Mouse (Mus musculus) intestine, embryonic 16.5 days (tissue): ENCODE data around the gene Rundc3a. TPM values are rescaled to one million over a fixed set of nuclear protein-coding genes. Genes with fewer than 3 reads are reported as not detected.

Experiments used
- ATAC-seq: fragments of 200-750 bp; cut with Nextera tagmentation; 2 replicates; pipeline ENCODE4 v1.8.0; 2017; ENCODE audit warnings: moderate TSS enrichment, moderate library complexity
- H3K27ac ChIP-seq: fragments of 300-500 bp; sonication (generic); 2 replicates; pipeline ENCODE4 v1.5.1; 2014; ENCODE audit warnings: mild to moderate bottlenecking, low read length
- H3K27me3 ChIP-seq: fragments of 300-500 bp; sonication (generic); replicated peaks from 2 replicates; pipeline ENCODE4 v1.6.1; 2014; ENCODE audit warnings: low read length, control low read depth, mixed read lengths; ENCODE audit not compliant: control insufficient read depth, insufficient read depth
- H3K36me3 ChIP-seq: fragments of 300-500 bp; sonication (generic); 2 replicates; pipeline ENCODE4 v1.6.1; 2014; ENCODE audit warnings: low read length, control low read depth; ENCODE audit not compliant: control insufficient read depth, insufficient read depth
- H3K4me1 ChIP-seq: fragments of 300-500 bp; sonication (generic); 2 replicates; pipeline ENCODE4 v1.6.1; 2014; ENCODE audit warnings: low read length, control low read depth, mixed read lengths; ENCODE audit not compliant: control insufficient read depth, insufficient read depth
- H3K4me2 ChIP-seq: fragments of 300-500 bp; sonication (generic); 2 replicates; pipeline ENCODE4 v1.6.1; 2014; ENCODE audit warnings: low read depth, low read length, control low read depth
- H3K4me3 ChIP-seq: fragments of 300-500 bp; sonication (generic); 2 replicates; pipeline ENCODE4 v1.5.1; 2014; ENCODE audit warnings: mild to moderate bottlenecking, low read length
- H3K9ac ChIP-seq: fragments of 300-500 bp; sonication (generic); 2 replicates; pipeline ENCODE4 v1.6.1; 2014; ENCODE audit warnings: low read depth, low read length
- H3K9me3 ChIP-seq: fragments of 300-500 bp; sonication (generic); 2 replicates; pipeline ENCODE4 v1.6.1; 2016; ENCODE audit warnings: low read length, control low read depth; ENCODE audit not compliant: control insufficient read depth
- WGBS: fragments of 180-500 bp; shearing (Covaris S2); extraction: QIAGEN DNeasy Blood & Tissue Kit; methylation state at CpG from one replicate; pipeline ENCODE4 v1.1.7; 2014; 5-methylcytosine and 5-hydroxymethylcytosine counted together
- polyA plus RNA-seq: library from polyadenylated mRNA; unstranded; fragments of >200 nt; fragmentation: Nextera tagmentation; extraction: Ambion mirVana; gene quantifications from 2 replicates; pipeline ENCODE4 v1.2.1, GENCODE M21; 2015

Gene Rundc3a
- polyA plus RNA-seq, 1 experiment from 2014 or later = 6.0 TPM

DNA sequence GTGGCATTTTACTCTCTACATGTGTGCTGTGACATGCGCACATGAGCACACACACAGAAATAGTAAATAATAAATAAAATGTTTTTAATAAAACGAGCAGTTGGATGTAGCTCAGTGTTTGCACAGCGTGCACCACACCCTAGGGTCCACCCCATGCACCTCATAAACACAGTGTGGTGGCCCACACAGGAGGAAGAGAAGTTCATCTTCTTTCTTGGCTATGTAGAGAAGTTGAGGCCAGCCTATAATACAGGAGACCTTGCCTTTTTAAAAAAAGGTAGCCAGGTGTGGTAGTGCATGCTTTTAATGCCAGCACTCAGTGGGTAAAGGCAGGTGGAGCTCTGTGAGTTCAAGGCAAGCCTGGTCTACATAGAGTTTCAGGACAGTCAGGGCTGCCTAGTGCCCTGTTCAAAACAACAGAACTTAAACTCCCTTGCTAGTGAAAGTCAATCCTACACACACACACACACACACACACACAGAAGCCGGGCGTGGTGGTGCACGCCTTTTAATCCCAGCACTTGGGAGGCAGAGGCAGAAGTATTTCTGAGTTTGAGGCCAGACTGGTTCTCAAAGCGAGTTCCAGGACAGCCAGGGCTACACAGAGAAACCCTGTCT is 19.0 kb upstream of the Rundc3a start:
- H3K4me1 ChIP-seq = peaks cover 18% of the 10 kb centered on the region
- H3K27ac ChIP-seq = no peak overlapping the region
- WGBS = 80% methylated on average over 7 of the region's 7 CpGs

DNA sequence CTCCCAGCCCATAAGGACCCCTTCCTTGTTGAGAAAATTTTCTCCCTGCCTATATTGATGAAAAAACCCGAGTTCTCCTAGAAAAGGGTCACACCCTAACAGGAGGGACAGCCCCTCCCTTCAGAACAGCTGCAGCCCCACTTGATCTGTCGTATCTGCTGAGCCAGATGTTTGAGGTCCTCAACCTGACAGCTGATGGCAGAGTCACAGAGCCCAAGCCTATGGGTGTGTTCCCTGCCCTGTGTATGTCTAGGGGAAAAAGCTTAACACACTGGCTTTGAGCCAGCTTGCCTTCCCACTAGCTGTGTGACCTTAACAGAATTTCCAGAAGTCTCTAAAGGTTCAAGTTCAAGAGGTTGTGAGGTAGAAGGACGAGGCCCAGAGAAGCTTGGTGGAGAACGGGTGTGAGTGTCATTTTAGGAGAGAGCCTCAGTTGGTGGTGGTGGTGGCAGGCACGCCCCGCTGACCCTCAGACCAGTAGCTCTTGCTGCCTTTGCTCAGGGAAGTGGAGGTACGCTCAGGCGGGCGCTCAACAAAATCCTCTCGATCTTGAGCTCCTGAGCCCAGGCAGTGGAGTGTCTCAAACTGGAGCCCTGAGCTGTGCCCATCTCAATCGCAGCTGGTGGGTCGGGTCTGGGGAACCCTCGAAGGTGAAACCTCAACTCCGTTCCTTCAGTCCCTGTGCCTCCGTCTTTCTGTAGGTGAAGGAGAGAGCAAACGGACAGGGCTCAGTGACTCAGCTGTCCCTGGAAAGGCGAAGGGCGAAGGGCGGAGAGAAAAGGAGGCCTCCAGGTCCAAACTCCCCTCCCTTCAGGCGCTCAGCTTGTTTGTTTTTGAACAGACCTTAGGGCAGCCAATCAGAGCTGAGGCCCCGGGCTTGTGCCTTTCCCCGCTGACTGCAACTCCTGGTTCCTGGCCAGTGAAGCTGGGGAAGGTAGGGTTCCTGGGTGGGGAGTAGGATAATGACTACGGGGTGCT is 17.7 kb upstream of the Rundc3a start:
- H3K4me3 ChIP-seq = peak overlapping the region; percentile 35
- WGBS = 4% methylated on average over 23 of the region's 23 CpGs

More for the DNA sequence above, 19.0 kb upstream of the Rundc3a start:
- Histone ChIP-seq H3K9ac (no peak overlapping the region), H3K4me2 (no peak overlapping the region), H3K9me3 (0 out of 2 replicates have a peak, but pooled peaks cover 5% of the 10 kb centered on the region), H3K36me3 (no peaks in the 10 kb centered on the region), H3K4me3 (no peak overlapping the region), H3K27me3 (0 out of 2 replicates have a peak, but pooled peaks cover 3% of the 10 kb centered on the region)
- ATAC-seq = no peak

DNA sequence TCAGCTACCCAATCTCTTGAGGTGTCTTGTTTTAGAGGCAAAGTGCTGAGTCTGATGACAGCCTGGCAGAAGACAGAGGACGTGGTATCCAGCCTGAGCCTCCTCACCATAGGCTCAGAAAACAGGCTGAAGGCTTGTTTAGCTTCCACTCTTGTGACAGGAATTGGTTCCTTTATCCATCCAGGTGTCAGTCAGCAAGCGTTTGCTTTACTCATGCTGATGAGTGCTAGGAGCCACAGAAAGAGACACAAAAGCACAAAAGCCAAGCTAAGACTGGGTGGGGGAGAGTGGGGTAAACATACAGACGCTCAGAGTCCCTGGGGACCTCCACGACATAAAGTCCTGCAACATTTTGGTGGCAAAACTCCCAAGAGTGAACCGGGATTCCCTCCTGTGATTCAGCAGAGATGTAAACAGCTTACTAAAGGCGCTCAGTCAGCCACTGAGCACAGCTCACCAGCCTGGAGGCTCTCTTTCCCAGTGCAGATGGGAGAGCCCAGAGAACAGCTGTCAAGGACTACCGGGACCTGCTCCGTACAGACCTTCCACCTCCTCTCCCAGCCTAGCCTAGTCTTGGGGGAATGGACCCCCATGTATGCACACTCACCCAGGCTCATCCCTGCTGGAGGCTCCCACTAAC is 16.9 kb upstream of the Rundc3a start:
- H3K27ac ChIP-seq = peak overlapping the region; percentile 89
- H3K36me3 ChIP-seq = no peaks in the 10 kb centered on the region

More for the DNA sequence above, 17.7 kb upstream of the Rundc3a start:
- peaks cover 19% of the 10 kb centered on the region for H3K4me1 ChIP-seq
- H3K9ac ChIP-seq = peak overlapping the region; percentile 59
- H3K27me3 ChIP-seq = 0 out of 2 replicates have a peak, but pooled peaks cover 3% of the 10 kb centered on the region
- H3K9me3 ChIP-seq = 0 out of 2 replicates have a peak, but pooled peaks cover 5% of the 10 kb centered on the region
- peak overlapping the region; percentile 89 for H3K27ac ChIP-seq
- no peaks in the 10 kb centered on the region for H3K36me3 ChIP-seq
- ATAC-seq = peak; percentile 93
- H3K4me2 ChIP-seq = peak overlapping the region; percentile 51

DNA sequence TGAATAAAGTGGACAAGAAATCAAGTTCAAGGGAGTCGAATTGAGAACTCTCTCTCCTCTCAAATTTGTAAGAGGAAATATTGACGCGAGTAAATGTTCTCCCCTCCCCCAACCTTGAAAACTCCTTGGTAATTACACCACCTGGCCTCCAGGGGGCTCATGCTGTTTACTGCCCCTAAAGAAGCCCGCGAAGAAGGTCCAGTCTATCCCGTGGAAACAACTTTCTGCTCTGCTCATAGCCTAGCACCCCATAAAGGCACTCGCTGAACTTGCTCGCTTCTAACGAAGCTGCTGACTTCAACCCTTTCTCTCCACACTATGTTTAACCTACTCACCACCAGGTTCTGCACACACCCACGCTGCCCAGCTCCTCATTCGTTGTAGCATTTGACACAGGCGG is 16.0 kb upstream of the Rundc3a start:
- ATAC-seq = no peak
- Histone ChIP-seq H3K27me3 (0 out of 2 replicates have a peak, but pooled peaks cover 3% of the 10 kb centered on the region), H3K4me2 (no peak overlapping the region), H3K4me3 (no peak overlapping the region), H3K9ac (no peak overlapping the region), H3K27ac (no peak overlapping the region), H3K9me3 (0 out of 2 replicates have a peak, but pooled peaks cover 5% of the 10 kb centered on the region), H3K4me1 (peaks cover 25% of the 10 kb centered on the region), H3K36me3 (no peaks in the 10 kb centered on the region)
- 64% methylated on average over 12 of the region's 12 CpGs for WGBS

More for the DNA sequence above, 16.9 kb upstream of the Rundc3a start:
- Histone ChIP-seq H3K4me1 (peaks cover 22% of the 10 kb centered on the region), H3K9me3 (0 out of 2 replicates have a peak, but pooled peaks cover 5% of the 10 kb centered on the region), H3K27me3 (0 out of 2 replicates have a peak, but pooled peaks cover 3% of the 10 kb centered on the region), H3K9ac (peak overlapping the region; percentile 59), H3K4me2 (peak overlapping the region; percentile 51), H3K4me3 (peak overlapping the region; percentile 35; the same call in 1 of the 2 replicates)
- peak; percentile 10 for ATAC-seq
- 12% methylated on average over 8 of the region's 8 CpGs for WGBS

DNA sequence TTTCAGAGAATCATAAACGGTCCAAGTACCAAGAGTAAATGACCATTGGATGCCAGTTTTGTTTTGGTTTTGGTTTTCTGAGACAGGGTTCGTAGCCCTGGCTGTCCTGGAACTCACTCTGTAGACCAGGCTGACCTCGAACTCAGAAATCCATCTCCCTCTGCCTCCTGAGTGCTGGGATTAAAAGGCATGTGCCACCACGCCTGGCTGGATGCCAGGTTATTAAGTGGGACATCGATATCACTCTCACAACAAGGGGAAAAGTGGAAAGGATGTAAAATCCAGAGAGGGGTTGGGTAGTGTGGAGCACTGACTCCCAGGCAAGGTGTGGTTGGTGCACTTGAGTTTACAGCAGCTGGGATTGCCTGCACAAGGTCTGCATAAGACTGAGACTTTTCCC is 13.1 kb upstream of the Rundc3a start:
- Histone ChIP-seq H3K4me3 (no peak overlapping the region), H3K27ac (no peak overlapping the region), H3K9me3 (0 out of 2 replicates have a peak, but pooled peaks cover 5% of the 10 kb centered on the region), H3K4me1 (peaks cover 21% of the 10 kb centered on the region), H3K9ac (no peak overlapping the region), H3K4me2 (no peak overlapping the region), H3K36me3 (no peaks in the 10 kb centered on the region), H3K27me3 (no peaks in the 10 kb centered on the region)
- 76% methylated on average over 5 of the region's 5 CpGs for WGBS
- no peak for ATAC-seq

DNA sequence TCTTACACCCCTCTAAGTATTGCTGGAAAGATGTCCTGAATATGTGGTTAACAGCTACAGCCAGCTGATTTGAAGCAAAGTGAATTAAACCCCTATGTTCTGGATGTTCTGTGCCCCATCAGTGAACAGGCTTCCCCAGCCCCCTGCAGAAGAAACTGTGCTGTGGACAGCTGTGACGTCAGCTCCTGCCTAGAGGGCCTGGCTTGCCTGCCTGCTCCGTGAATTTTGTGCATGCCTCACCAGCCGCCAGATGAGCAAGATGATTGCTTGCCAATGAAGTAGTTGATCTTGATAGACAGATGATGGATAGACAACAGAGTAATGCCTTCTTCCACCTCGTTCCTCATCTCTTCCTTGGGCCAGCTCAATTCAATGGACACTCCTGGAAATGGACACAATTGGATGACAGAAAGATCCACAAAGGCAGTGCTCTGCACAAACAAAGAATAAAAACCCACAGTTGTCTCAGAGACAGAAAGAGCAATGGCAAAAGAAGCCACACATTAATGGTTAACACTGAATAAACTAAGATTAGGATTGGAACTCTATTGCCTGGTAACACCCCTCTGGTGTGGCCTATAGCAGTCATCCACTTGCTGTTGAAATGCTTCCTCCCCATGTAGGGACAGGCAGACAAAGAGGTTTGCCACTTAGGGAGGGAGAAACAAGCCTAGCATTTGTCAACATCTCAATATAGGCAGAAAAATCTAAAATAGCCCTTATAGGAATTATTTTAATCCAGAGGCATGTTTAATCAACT is 11.7 kb upstream of the Rundc3a start:
- Histone ChIP-seq H3K4me1 (peaks cover 8% of the 10 kb centered on the region), H3K9ac (no peak overlapping the region), H3K4me3 (no peak overlapping the region), H3K36me3 (no peaks in the 10 kb centered on the region), H3K4me2 (no peak overlapping the region), H3K27ac (no peak overlapping the region), H3K9me3 (0 out of 2 replicates have a peak, but pooled peaks cover 5% of the 10 kb centered on the region), H3K27me3 (no peaks in the 10 kb centered on the region)
- WGBS = 22% methylated on average over 4 of the region's 4 CpGs
- ATAC-seq = peak; percentile 60; the same call in 1 of the 2 replicates

DNA sequence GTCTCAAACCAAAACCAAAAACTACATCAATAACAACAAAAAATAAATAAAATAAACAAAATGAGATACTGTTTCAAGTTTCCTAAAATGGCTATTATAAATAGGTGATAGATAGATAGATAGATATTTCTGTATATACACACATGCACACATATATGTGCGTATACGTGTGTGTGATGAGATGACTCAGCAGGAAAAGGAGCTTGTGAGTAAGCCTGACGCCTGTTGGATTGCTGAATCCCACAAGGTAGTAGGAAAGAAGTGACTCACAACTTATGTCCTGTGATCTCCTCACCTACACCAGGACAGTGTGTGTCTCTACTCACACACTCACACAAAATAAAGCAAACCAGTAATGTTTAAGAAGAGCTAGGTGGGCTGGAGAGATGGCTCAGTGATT is 10.4 kb upstream of the Rundc3a start:
- 0 out of 2 replicates have a peak, but pooled peaks cover 7% of the 10 kb centered on the region for H3K4me1 ChIP-seq
- 91% methylated on average over 3 of the region's 3 CpGs for WGBS
- ATAC-seq = no peak
- no peak overlapping the region for H3K4me3 ChIP-seq
- H3K9ac ChIP-seq = no peak overlapping the region
- H3K4me2 ChIP-seq = no peak overlapping the region
- H3K36me3 ChIP-seq = no peaks in the 10 kb centered on the region
- H3K27ac ChIP-seq = no peak overlapping the region
- H3K27me3 ChIP-seq = no peaks in the 10 kb centered on the region
- 0 out of 2 replicates have a peak, but pooled peaks cover 5% of the 10 kb centered on the region for H3K9me3 ChIP-seq

DNA sequence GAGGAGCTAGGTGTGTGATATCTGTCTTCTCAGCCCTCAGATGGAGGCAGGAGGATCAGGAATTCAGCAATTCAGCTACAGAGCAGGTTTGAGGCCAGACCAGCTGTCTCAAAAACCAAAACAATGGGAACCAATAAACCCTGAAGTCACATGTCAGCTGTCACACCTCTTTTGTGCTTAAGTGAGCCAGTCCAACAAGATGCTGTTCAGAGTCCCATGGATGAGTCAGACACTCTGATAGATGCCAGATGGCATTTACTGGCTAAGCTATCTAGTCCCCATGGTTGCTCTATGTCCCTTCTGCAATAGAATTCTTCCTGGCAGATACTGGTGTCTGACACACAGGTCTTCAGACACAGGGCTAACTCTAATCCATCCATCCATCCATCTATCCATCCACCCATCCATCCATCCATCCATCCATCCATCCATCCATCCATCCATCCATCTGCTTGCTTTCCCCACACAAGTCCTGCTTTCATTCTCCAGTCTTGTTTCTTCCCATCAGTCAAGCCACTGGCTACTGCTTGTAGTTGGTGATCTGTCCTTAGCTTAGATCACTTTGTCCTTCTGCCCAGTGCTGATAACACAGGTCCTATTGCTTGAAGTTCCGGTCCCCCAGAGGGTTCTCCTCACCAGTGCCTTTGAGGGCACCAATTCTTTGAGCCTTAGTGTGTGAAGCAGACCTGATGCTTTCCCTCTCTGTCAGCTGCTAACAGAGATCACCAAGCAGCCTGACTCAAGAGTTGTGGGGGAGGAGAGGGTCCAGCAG is 9.7 kb upstream of the Rundc3a start:
- H3K36me3 ChIP-seq = no peaks in the 10 kb centered on the region
- 81% methylated on average over 1 of the region's 1 CpGs for WGBS

More for the DNA sequence above, 9.7 kb upstream of the Rundc3a start:
- H3K4me3 ChIP-seq = no peak overlapping the region
- H3K4me1 ChIP-seq = 0 out of 2 replicates have a peak, but pooled peaks cover 7% of the 10 kb centered on the region
- no peak for ATAC-seq
- no peaks in the 10 kb centered on the region for H3K27me3 ChIP-seq
- H3K4me2 ChIP-seq = no peak overlapping the region
- no peak overlapping the region for H3K9ac ChIP-seq
- no peak overlapping the region for H3K27ac ChIP-seq
- 0 out of 2 replicates have a peak, but pooled peaks cover 5% of the 10 kb centered on the region for H3K9me3 ChIP-seq
